Mouse (Mus musculus) E14TG2a.4 (cell line): ENCODE data around the gene Sost.

Experiments
- CTCF ChIP-seq: conservative IDR thresholded peaks from 2 replicates; pipeline ENCODE4 v1.5.1; 2014; ENCODE audit warnings: low read length
- NANOG ChIP-seq: IDR thresholded peaks from 2 replicates; pipeline ENCODE4 v1.6.1; 2014; ENCODE audit warnings: borderline replicate concordance, low read length, mixed read lengths
- POU5F1 ChIP-seq: IDR thresholded peaks from 2 replicates; pipeline ENCODE4 v1.6.1; 2014; ENCODE audit warnings: low read length, borderline replicate concordance

DNA sequence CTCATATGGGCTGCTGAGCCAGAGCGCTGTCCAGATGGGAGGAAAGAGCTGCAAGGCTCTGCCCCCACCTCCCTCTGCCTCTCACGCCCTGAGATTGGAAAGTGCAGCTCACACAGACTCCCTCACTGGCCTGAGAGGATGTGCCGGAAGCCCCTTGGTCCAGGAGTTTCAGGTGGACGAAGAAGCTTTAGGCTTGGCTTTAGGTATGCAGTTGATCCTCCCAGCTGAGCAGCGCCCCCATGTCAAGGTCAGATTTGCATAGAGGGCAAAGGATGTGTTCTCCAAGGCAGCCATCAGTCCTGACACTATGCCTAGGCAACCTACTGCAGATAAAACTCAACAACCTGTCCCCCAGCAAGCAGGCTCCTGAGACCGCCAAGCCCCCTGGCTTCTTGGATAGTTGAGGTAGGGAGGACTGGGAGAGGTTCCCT lies 16.2 kb upstream of the Sost start:
- no peak for TF ChIP-seq CTCF
- no peak for TF ChIP-seq NANOG
- no peak for TF ChIP-seq POU5F1
